Mouse (Mus musculus): ENCODE measurements at regions not wholly inside any gene's neighbourhood (a gene's known extent, or its start where the extent isn't known, plus 50 kb on each side); places are given as distances from the start of the nearest gene placed in this dataset.

- DNase-seq (ENCODE audit: low spot score): no peak
- H3K4me3 ChIP-seq (ENCODE audit: low read depth, low read length): no peak overlapping the region
- WGBS: 86% methylated on average over 9 of the region's 9 CpGs
- H3K9ac ChIP-seq (ENCODE audit: low read length): no peak overlapping the region
- no peak overlapping the region for H3K27ac ChIP-seq (replicated peaks; ENCODE audit: low read depth, low read length)
- no peak overlapping the region for H3K4me2 ChIP-seq (ENCODE audit: low read depth, severe bottlenecking)
- no peak for ATAC-seq (ENCODE audit: insufficient number of reproducible peaks, low FRiP score, low TSS enrichment, low read depth)
- no peaks in the 10 kb centered on the region for H3K9me3 ChIP-seq (ENCODE audit: control insufficient read depth, low read length)
- H3K27me3 ChIP-seq (ENCODE audit: control insufficient read depth, insufficient read depth, low read length): no peaks in the 10 kb centered on the region
- no peaks in the 10 kb centered on the region for H3K36me3 ChIP-seq (ENCODE audit: control insufficient read depth, insufficient read depth, low read length)
- no peaks in the 10 kb centered on the region for H3K4me1 ChIP-seq (ENCODE audit: control insufficient read depth, insufficient read depth, low read length)
These were observed 2081.6 kb downstream of the 4930444P10Rik start for GRCm38 (mm10) chr1:14011484-14011883.

- 82% methylated on average over 3 of the region's 3 CpGs for WGBS
- H3K4me1 ChIP-seq (ENCODE audit: control insufficient read depth, insufficient read depth, low read length): no peaks in the 10 kb centered on the region
- no peak overlapping the region for H3K27ac ChIP-seq (replicated peaks; ENCODE audit: low read depth, low read length)
- DNase-seq (ENCODE audit: low spot score): no peak
- no peaks in the 10 kb centered on the region for H3K9me3 ChIP-seq (ENCODE audit: control insufficient read depth, low read length)
- H3K36me3 ChIP-seq (ENCODE audit: control insufficient read depth, insufficient read depth, low read length): no peaks in the 10 kb centered on the region
- no peak overlapping the region for H3K4me2 ChIP-seq (ENCODE audit: low read depth, severe bottlenecking)
- no peak for ATAC-seq (ENCODE audit: insufficient number of reproducible peaks, low FRiP score, low TSS enrichment, low read depth)
- no peak overlapping the region for H3K9ac ChIP-seq (ENCODE audit: low read length)
- no peaks in the 10 kb centered on the region for H3K27me3 ChIP-seq (ENCODE audit: control insufficient read depth, insufficient read depth, low read length)
- no peak overlapping the region for H3K4me3 ChIP-seq (ENCODE audit: low read depth, low read length)
These were observed 2082.3 kb downstream of the 4930444P10Rik start for GRCm38 (mm10) chr1:14010789-14011188.

- no peaks in the 10 kb centered on the region for H3K36me3 ChIP-seq (ENCODE audit: control insufficient read depth, insufficient read depth, low read length)
- no peak overlapping the region for H3K4me2 ChIP-seq (ENCODE audit: low read depth, severe bottlenecking)
- no peak overlapping the region for H3K27ac ChIP-seq (replicated peaks; ENCODE audit: low read depth, low read length)
- no peak overlapping the region for H3K4me3 ChIP-seq (ENCODE audit: low read depth, low read length)
- DNase-seq (ENCODE audit: low spot score) (no peak), ATAC-seq (ENCODE audit: insufficient number of reproducible peaks, low FRiP score, low TSS enrichment, low read depth) (no peak)
- H3K9ac ChIP-seq (ENCODE audit: low read length): no peak overlapping the region
- H3K27me3 ChIP-seq (ENCODE audit: control insufficient read depth, insufficient read depth, low read length): no peaks in the 10 kb centered on the region
- H3K4me1 ChIP-seq (ENCODE audit: control insufficient read depth, insufficient read depth, low read length): no peaks in the 10 kb centered on the region
- no peaks in the 10 kb centered on the region for H3K9me3 ChIP-seq (ENCODE audit: control insufficient read depth, low read length)
- 93% methylated on average over 1 of the region's 1 CpGs for WGBS
These were observed 2090.6 kb downstream of the 4930444P10Rik start for GRCm38 (mm10) chr1:14002550-14002949.

GRCm38 (mm10) chr1:14001431-14001830, 2091.7 kb downstream of the 4930444P10Rik start:
- no peak overlapping the region for H3K9ac ChIP-seq (ENCODE audit: low read length)
- no peak overlapping the region for H3K4me2 ChIP-seq (ENCODE audit: low read depth, severe bottlenecking)
- no peaks in the 10 kb centered on the region for H3K4me1 ChIP-seq (ENCODE audit: control insufficient read depth, insufficient read depth, low read length)
- H3K27ac ChIP-seq (replicated peaks; ENCODE audit: low read depth, low read length): no peak overlapping the region
- H3K36me3 ChIP-seq (ENCODE audit: control insufficient read depth, insufficient read depth, low read length): no peaks in the 10 kb centered on the region
- no peaks in the 10 kb centered on the region for H3K27me3 ChIP-seq (ENCODE audit: control insufficient read depth, insufficient read depth, low read length)
- WGBS: 52% methylated on average over 3 of the region's 3 CpGs
- ATAC-seq (ENCODE audit: insufficient number of reproducible peaks, low FRiP score, low TSS enrichment, low read depth): no peak
- no peak for DNase-seq (ENCODE audit: low spot score)
- no peaks in the 10 kb centered on the region for H3K9me3 ChIP-seq (ENCODE audit: control insufficient read depth, low read length)
- no peak overlapping the region for H3K4me3 ChIP-seq (ENCODE audit: low read depth, low read length)

- H3K9me3 ChIP-seq (ENCODE audit: control insufficient read depth, low read length): no peaks in the 10 kb centered on the region
- WGBS: 88% methylated on average over 3 of the region's 3 CpGs
- no peak overlapping the region for H3K4me2 ChIP-seq (ENCODE audit: low read depth, severe bottlenecking)
- H3K9ac ChIP-seq (ENCODE audit: low read length): no peak overlapping the region
- ATAC-seq (ENCODE audit: insufficient number of reproducible peaks, low FRiP score, low TSS enrichment, low read depth) (no peak), DNase-seq (ENCODE audit: low spot score) (no peak)
- no peaks in the 10 kb centered on the region for H3K27me3 ChIP-seq (ENCODE audit: control insufficient read depth, insufficient read depth, low read length)
- no peak overlapping the region for H3K4me3 ChIP-seq (ENCODE audit: low read depth, low read length)
- no peaks in the 10 kb centered on the region for H3K36me3 ChIP-seq (ENCODE audit: control insufficient read depth, insufficient read depth, low read length)
- H3K4me1 ChIP-seq (ENCODE audit: control insufficient read depth, insufficient read depth, low read length): no peaks in the 10 kb centered on the region
- no peak overlapping the region for H3K27ac ChIP-seq (replicated peaks; ENCODE audit: low read depth, low read length)
These were observed 2092.3 kb downstream of the 4930444P10Rik start for GRCm38 (mm10) chr1:14000605-14001395.

GRCm38 (mm10) chr1:13998178-13998708, 2094.9 kb downstream of the 4930444P10Rik start:
- Histone ChIP-seq H3K9ac (ENCODE audit: low read length) (no peak overlapping the region), H3K27me3 (ENCODE audit: control insufficient read depth, insufficient read depth, low read length) (no peaks in the 10 kb centered on the region), H3K27ac (replicated peaks; ENCODE audit: low read depth, low read length) (no peak overlapping the region), H3K4me1 (ENCODE audit: control insufficient read depth, insufficient read depth, low read length) (no peaks in the 10 kb centered on the region), H3K4me3 (ENCODE audit: low read depth, low read length) (no peak overlapping the region), H3K4me2 (ENCODE audit: low read depth, severe bottlenecking) (no peak overlapping the region), H3K9me3 (ENCODE audit: control insufficient read depth, low read length) (no peaks in the 10 kb centered on the region), H3K36me3 (ENCODE audit: control insufficient read depth, insufficient read depth, low read length) (no peaks in the 10 kb centered on the region)
- 97% methylated on average over 8 of the region's 11 CpGs for WGBS
- ATAC-seq (ENCODE audit: insufficient number of reproducible peaks, low FRiP score, low TSS enrichment, low read depth) (no peak), DNase-seq (ENCODE audit: low spot score) (no peak)

GRCm38 (mm10) chr1:13993825-13994509, 2099.2 kb downstream of the 4930444P10Rik start:
- Histone ChIP-seq H3K4me1 (ENCODE audit: control insufficient read depth, insufficient read depth, low read length) (no peaks in the 10 kb centered on the region), H3K9ac (ENCODE audit: low read length) (no peak overlapping the region), H3K9me3 (ENCODE audit: control insufficient read depth, low read length) (no peaks in the 10 kb centered on the region), H3K27ac (replicated peaks; ENCODE audit: low read depth, low read length) (no peak overlapping the region), H3K27me3 (ENCODE audit: control insufficient read depth, insufficient read depth, low read length) (no peaks in the 10 kb centered on the region), H3K4me3 (ENCODE audit: low read depth, low read length) (no peak overlapping the region), H3K36me3 (ENCODE audit: control insufficient read depth, insufficient read depth, low read length) (no peaks in the 10 kb centered on the region), H3K4me2 (ENCODE audit: low read depth, severe bottlenecking) (no peak overlapping the region)
- WGBS: 92% methylated on average over 9 of the region's 9 CpGs
- ATAC-seq (ENCODE audit: insufficient number of reproducible peaks, low FRiP score, low TSS enrichment, low read depth): no peak
- no peak for DNase-seq (ENCODE audit: low spot score)

- H3K9me3 ChIP-seq (ENCODE audit: control insufficient read depth, low read length): no peaks in the 10 kb centered on the region
- H3K4me3 ChIP-seq (ENCODE audit: low read depth, low read length): no peak overlapping the region
- no peaks in the 10 kb centered on the region for H3K4me1 ChIP-seq (ENCODE audit: control insufficient read depth, insufficient read depth, low read length)
- no peak overlapping the region for H3K9ac ChIP-seq (ENCODE audit: low read length)
- H3K4me2 ChIP-seq (ENCODE audit: low read depth, severe bottlenecking): no peak overlapping the region
- no peaks in the 10 kb centered on the region for H3K27me3 ChIP-seq (ENCODE audit: control insufficient read depth, insufficient read depth, low read length)
- ATAC-seq (ENCODE audit: insufficient number of reproducible peaks, low FRiP score, low TSS enrichment, low read depth) (no peak), DNase-seq (ENCODE audit: low spot score) (no peak)
- H3K36me3 ChIP-seq (ENCODE audit: control insufficient read depth, insufficient read depth, low read length): no peaks in the 10 kb centered on the region
- H3K27ac ChIP-seq (replicated peaks; ENCODE audit: low read depth, low read length): no peak overlapping the region
- 61% methylated on average over 9 of the region's 9 CpGs for WGBS
These were observed 2100.1 kb downstream of the 4930444P10Rik start for GRCm38 (mm10) chr1:13992978-13993377.
